Comparison of ENCODE assay signal across 15 mouse cellular contexts in the genomic region with DNA sequence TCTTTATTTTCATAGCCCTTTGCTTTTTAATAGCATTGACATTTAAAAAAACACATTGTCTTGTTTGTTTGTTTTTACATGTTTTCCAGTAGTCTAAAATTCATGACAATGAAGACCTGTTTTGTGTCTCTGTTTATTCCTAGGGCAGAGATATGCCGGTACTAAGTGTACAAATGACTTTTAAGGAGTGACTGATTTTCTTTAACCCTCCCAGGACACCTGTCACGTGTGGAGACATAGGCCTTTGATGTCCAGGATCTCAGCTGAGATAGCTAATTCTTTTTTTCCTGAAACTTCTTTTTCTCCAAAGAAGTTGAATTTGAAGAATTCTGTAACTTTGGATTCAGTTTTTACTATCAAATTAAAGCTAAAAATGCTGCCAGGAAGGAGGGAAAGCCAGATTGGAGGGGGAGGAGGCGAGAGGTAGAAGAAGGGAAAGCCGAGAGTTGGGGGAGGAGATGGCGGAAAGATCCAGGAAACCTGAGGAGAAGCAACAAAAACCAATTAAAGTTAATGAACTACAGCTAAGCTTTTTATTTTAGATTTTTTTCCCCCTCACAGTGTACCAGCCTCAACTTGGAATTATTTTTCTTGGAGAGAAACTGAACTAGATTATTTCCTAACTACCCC.
DNase-seq lines count a peak whose midpoint lies in the region; ATAC-seq lines count a peak whose summit lies in the region.
"Had no signal": no experiment of that assay in that cellular context is flagged by ENCODE, and none has a peak within 500 bp of the region (broad histone marks: within the 10 kb centered on the region; RNA-seq: fewer than 3 reads in every experiment).

No protein-coding gene starts in this region.

- ATAC-seq in forebrain, embryonic 14.5 days, result no peak
- ATAC-seq in forebrain, embryonic 11.5 days (replicated peaks; ENCODE audit: low FRiP score), result no peak
- ATAC-seq: intestine, embryonic 16.5 days had no signal

- DNase-seq in forebrain, embryonic 14.5 days (ENCODE audit: low spot score), result peak; percentile 46
- no peak for DNase-seq in forebrain, embryonic 11.5 days (ENCODE audit: low spot score)
- DNase-seq in layer of hippocampus, adult 11-12 months (ENCODE audit: low spot score), result peak; percentile 36
- no peak for DNase-seq in layer of hippocampus, postnatal 25 days (ENCODE audit: extremely low spot score in 1 of 2, low spot score in 1 of 2)
- peak; percentile 27 to 36 for DNase-seq in frontal cortex, postnatal 10 days (ENCODE audit: low spot score in 2 of 2)
- peak; percentile 75 to 84 for DNase-seq in right cerebral cortex, postnatal 10 days (ENCODE audit: low spot score in 2 of 2)
- no peak for DNase-seq in embryo, embryonic 9.5 days (ENCODE audit: extremely low spot score)
- no peak for DNase-seq in cerebellum, adult 11 months
- DNase-seq: adrenal gland, postnatal 36 days; cerebellum, adult 9-10 months; gastrocnemius, postnatal 10 days had no signal

- H3K4me3 ChIP-seq in forebrain, embryonic 14.5 days (ENCODE audit: low read depth, low read length), result no peak overlapping the region
- no peak overlapping the region for H3K4me3 ChIP-seq in forebrain, embryonic 11.5 days (ENCODE audit: low read depth, low read length)
- H3K4me3 ChIP-seq: embryonic facial prominence, embryonic 15.5 days; liver, embryonic 15.5 days; midbrain, embryonic 10.5 days had no signal

- no peaks in the 10 kb centered on the region for H3K4me1 ChIP-seq in forebrain, embryonic 14.5 days (ENCODE audit: control insufficient read depth, insufficient read depth, low read length)
- H3K4me1 ChIP-seq in forebrain, embryonic 11.5 days (replicated peaks; ENCODE audit: control insufficient read depth, insufficient read depth, low read length), result no peaks in the 10 kb centered on the region
- H3K4me1 ChIP-seq: embryonic facial prominence, embryonic 15.5 days; liver, embryonic 15.5 days; midbrain, embryonic 10.5 days had no signal

- H3K36me3 ChIP-seq in forebrain, embryonic 14.5 days (ENCODE audit: control insufficient read depth, insufficient read depth, low read length), result no peaks in the 10 kb centered on the region
- H3K36me3 ChIP-seq in forebrain, embryonic 11.5 days (ENCODE audit: control insufficient read depth, insufficient read depth, low read length), result no peaks in the 10 kb centered on the region
- H3K36me3 ChIP-seq: embryonic facial prominence, embryonic 15.5 days; liver, embryonic 15.5 days; midbrain, embryonic 10.5 days had no signal

- no peak overlapping the region for H3K4me2 ChIP-seq in forebrain, embryonic 14.5 days (ENCODE audit: low read length)
- H3K4me2 ChIP-seq in forebrain, embryonic 11.5 days (ENCODE audit: low read depth, low read length, severe bottlenecking), result no peak overlapping the region
- H3K4me2 ChIP-seq: embryonic facial prominence, embryonic 15.5 days; liver, embryonic 15.5 days had no signal

- H3K9ac ChIP-seq in forebrain, embryonic 14.5 days (ENCODE audit: low read length), result no peak overlapping the region
- no peak overlapping the region for H3K9ac ChIP-seq in forebrain, embryonic 11.5 days (ENCODE audit: low read length)
- H3K9ac ChIP-seq: embryonic facial prominence, embryonic 15.5 days; liver, embryonic 15.5 days had no signal

- no peak overlapping the region for H3K27ac ChIP-seq in forebrain, embryonic 14.5 days (ENCODE audit: low read depth, low read length)
- no peak overlapping the region for H3K27ac ChIP-seq in forebrain, embryonic 11.5 days (ENCODE audit: low read depth, low read length)
- H3K27ac ChIP-seq: embryonic facial prominence, embryonic 15.5 days; liver, embryonic 15.5 days; midbrain, embryonic 10.5 days had no signal

- no peaks in the 10 kb centered on the region for H3K27me3 ChIP-seq in forebrain, embryonic 14.5 days (replicated peaks; ENCODE audit: control insufficient read depth, insufficient read depth, low read length)
- no peaks in the 10 kb centered on the region for H3K27me3 ChIP-seq in forebrain, embryonic 11.5 days (ENCODE audit: control insufficient read depth, insufficient read depth, low read length)
- H3K27me3 ChIP-seq: embryonic facial prominence, embryonic 15.5 days; liver, embryonic 15.5 days had no signal

- 51% methylated on average over 5 of the region's 5 CpGs for WGBS in forebrain, embryonic 14.5 days
- 73% methylated on average over 5 of the region's 5 CpGs for WGBS in forebrain, embryonic 11.5 days

- H3K9me3 ChIP-seq in forebrain, embryonic 14.5 days (replicated peaks; ENCODE audit: control insufficient read depth, low read length), result no peaks in the 10 kb centered on the region
- no peaks in the 10 kb centered on the region for H3K9me3 ChIP-seq in forebrain, embryonic 11.5 days (ENCODE audit: control insufficient read depth, low read length)
- H3K9me3 ChIP-seq: embryonic facial prominence, embryonic 15.5 days; liver, embryonic 15.5 days; midbrain, embryonic 10.5 days had no signal

Comparison
In these comparisons a context has a peak if more than half of its experiments do, and no peak if none do; other contexts are left out.
1. DNase-seq: peak in forebrain, embryonic 14.5 days (single experiment), layer of hippocampus, adult 11-12 months (single experiment), frontal cortex, postnatal 10 days (2 of 2) and right cerebral cortex, postnatal 10 days (2 of 2); none in forebrain, embryonic 11.5 days (single experiment), layer of hippocampus, postnatal 25 days (0 of 2), embryo, embryonic 9.5 days (single experiment) and cerebellum, adult 11 months (single experiment).